Mouse (Mus musculus) kidney, postnatal 14 days (tissue): ENCODE measurements around the gene Bphl.

ENCODE experiments used
- DNase-seq: peaks from one replicate; pipeline ENCODE4 v3.0.0; 2022; ENCODE audit warnings: mixed read lengths

Bphl gene

DNA sequence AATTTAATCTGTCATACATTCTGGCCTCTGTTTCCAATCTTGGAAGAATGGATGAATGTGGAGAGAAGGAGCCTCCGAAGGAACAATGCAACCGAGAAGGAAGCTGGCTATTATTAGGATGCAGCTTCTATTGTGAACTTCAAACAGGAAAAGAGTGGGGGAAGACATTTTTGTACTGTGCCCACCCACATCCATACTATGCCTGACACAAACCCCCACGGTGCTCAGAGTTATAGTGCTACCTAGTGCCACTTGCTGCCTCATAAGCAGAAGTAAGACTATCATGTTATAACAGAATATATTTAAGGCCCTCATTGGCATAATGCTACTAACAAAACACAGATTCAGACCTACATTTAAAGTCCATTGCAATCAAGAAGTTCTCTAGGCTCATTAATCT lies 52.0 kb downstream of the Bphl start:
- no peak for DNase-seq

DNA sequence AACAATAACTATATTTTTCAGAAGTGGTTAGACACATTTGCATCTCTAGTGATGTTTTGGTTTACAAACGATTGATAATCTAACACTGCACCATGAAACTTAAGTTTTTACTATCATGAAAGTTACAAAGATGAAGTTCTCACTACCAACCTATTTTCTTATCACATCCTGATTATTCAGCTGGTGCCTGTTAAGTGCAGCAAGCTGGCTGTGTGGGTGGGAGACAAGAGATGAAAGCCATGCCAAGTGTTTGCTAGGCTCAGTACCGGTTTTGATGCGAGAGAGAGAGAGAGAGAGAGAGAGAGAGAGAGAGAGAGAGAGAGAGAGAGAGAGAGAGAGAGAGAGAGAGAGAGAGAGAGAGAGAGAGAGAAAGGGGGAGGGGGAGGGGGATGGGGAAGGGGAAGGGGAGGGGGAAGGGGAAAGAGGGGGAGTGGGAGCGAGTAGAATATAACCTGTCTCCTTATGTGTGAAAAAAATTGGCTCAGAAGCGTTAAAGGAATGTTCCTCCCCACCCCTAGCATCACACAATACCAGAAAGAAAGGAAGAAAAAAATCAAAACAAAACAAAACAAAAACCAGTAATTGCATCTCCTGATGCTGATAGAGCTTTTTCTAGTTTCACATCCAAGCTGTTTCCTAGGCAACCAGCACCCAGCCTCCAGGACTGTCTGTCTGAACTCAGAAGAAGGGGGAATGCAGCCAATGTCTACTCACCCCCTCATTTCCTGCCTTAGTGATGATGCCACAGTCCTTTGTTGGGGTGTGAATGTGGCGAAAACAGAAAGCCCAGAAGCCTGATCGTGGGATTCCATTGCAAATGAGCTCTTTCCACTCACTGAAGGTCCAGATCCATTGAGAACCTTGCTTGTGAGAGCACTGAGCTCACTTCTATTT lies 58.4 kb downstream of the Bphl start:
- peak; percentile 20 for DNase-seq

DNA sequence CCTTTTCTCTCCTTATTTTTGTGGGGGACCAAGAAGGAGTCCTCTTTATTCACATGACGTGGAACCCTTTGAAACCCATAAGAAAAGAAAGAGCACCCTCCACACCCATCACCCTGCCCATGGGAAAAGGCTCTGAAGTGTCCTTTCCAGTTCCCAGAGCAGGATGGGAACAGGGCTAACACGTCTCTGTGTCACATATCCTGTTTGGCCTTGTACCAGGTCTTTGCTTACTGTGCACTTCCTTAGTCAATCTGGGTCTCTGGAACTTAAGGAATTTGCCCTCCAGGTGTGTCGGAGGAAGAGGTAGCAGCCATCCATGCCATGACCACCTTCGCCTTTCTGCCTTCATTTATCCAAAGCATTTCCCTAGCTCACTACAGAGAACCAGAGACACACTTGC lies 59.1 kb downstream of the Bphl start:
- DNase-seq = peak; percentile 41

DNA sequence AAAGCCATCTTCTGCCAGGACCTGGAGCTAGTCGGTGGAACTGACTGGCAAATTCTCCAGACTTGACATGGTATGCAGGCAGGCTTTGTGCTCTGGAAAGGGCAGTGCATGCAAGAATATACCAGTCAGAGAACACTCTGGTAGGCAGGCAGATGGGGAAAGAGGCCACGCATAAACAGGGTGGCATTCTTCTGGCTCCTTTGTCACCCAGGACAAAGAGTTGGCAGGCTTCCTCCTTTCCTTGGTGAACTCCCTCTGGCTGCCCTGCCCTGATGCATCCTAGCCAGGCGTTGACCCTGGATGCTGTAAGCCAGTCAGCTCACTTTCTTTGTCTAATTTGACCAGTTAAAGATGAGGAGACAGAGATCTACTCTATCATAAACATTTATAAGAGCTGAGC lies 59.7 kb downstream of the Bphl start:
- DNase-seq = no peak

- no peak for DNase-seq
Measured at GRCm38 (mm10) chr13:34100733-34101132, 63.3 kb downstream of the Bphl start.

DNA sequence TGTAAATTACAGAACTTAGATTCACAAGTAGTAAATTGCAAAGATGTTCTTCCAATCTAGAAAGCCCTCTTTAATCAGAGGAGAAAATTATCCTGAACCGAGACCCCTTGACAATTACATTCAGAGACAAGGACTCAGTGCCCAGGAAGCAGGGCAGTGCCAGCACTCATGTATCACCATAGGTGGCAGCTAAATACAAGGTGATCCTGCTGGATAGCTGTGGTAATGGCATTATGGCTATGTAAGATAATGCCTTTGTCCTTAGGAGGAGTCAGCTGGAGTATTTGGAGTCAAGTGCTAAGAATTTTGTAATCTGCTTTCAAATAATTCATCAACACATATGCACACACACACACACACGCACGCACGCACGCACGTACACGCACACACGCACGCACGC lies 63.9 kb downstream of the Bphl start:
- DNase-seq = no peak

- DNase-seq = no peak
Measured at GRCm38 (mm10) chr13:34101908-34102307, 64.5 kb downstream of the Bphl start.

DNA sequence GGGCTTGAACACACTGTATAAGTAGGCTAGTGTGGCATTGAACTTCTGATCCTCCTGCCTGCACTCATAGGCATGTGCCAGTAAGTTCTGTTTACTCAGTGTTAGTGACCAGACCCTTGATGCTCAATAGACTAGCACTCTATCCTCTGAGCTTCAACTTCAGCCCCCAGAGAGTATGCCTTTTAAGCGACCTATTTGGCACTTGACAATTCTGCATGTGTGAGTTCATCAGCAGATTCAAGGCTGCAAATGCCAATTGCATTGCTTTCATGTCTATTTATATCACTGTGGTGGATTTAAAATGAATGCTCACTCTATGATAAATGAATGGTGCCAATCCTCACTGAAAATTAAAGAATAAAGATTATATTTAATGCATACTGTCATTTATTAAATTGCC lies 68.0 kb downstream of the Bphl start:
- no peak for DNase-seq

DNA sequence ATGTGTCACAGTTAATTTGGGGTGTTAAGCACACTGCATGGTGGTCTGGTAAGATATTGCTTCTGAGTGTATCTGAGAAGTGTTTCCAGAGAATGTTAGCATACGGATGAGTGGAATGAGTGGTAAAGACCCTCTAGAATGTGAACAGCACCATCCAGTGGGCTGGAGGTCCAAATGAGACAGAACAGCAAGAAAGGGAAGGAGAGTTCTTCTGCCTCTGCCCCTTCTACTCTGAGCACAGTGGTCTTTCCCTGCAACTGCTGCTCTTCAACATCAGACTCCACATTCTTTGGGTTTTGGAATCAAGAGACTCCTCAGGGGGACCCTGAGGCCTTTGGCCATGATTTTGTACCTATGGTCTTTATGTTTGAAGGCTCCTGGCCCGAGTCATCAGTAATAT lies 68.9 kb downstream of the Bphl start:
- no peak for DNase-seq

DNA sequence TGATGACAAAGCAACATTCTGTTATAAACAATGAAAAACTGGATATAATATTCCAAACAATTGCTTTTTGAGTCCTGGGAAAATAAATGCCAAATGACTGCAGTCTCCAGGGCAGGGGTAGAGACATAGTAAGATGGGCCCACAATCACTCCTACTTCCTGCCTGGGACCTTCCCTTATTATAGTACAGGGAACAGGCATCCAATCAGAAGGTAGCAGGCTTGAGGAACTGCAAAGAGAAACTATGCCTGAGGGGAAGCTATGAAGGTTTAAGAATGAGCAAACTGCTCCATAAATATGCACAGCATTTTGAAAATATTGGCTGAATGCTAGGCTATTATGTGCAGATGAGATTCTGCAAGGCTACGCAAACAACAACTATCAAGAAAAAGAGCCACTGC lies 69.6 kb downstream of the Bphl start:
- no peak for DNase-seq

DNA sequence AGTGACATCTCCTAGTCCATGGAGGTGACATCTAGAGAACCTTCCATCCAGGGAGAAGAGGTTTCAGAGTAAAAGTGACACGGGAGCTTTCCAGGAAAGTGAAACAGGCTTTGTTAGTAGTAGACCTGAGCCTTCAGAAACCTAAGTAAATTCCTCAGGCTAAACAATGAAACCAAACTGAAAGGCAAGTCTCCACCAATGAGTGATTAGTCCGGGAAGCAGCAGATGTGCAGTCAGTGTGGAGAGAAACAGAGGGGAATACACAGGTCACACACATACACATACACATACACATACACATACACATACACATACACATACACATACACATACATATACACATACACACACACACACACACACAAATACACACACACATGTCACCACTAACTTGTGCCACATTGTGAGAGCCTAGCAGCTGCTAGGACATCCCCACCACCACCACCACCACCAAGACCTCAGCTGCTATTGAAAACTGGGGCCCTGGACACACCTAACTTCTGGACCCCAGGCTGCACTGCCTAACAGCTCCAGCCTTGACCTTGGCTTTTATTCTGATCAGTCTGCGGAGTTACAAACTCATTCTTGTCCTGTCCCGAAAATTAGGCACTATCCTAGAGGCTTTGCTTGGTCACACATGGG lies 71.8 kb downstream of the Bphl start:
- DNase-seq = no peak

- peak; percentile 70 for DNase-seq
Measured at GRCm38 (mm10) chr13:34109677-34110058, 72.3 kb downstream of the Bphl start.

DNA sequence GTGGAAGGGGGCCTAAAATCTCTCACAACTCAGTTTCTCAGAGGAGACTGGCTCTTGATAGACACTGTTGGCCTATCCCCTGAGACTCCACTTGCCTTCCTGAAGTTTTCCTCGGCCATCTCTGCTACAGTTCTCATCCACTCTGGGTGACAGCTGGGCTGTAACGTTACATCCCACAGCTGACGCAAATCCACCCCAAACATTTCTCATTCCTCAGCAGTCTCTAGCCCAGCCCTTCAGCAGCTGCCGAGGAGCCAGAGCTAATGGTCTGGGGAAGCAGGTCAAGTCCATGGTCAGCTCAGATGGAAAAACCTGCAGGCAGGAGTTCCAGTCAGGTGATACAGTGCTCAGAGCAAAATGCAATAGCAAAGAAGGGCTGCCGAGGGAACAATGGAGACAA lies 73.6 kb downstream of the Bphl start:
- peak; percentile 44 for DNase-seq

GRCm38 (mm10) chr13:34111878-34112277 lies 74.5 kb downstream of the Bphl start:
- DNase-seq = no peak

GRCm38 (mm10) chr13:34112369-34113081 lies 75.1 kb downstream of the Bphl start:
- peak; percentile 19 for DNase-seq

DNA sequence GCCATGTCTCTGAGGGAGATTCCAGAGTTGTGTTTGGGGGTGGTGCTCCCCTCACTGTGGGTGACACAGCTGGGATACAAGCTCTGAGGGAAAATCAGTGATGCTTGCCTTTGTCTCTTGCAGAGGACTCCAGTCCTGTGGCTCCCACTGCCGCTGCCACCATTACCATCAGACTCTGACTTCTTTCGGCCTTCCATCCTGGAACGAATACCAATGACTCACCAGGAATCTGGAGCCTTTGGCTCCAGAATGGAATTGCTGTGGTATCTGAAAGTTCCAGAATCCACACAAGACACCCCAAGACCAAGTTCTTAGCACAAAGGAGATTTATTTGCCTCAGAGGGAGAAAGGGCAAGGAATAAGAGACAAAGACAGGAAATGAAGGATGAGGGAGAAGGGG lies 75.7 kb downstream of the Bphl start:
- no peak for DNase-seq

GRCm38 (mm10) chr13:34114654-34115053 lies 77.3 kb downstream of the Bphl start:
- DNase-seq = no peak

DNA sequence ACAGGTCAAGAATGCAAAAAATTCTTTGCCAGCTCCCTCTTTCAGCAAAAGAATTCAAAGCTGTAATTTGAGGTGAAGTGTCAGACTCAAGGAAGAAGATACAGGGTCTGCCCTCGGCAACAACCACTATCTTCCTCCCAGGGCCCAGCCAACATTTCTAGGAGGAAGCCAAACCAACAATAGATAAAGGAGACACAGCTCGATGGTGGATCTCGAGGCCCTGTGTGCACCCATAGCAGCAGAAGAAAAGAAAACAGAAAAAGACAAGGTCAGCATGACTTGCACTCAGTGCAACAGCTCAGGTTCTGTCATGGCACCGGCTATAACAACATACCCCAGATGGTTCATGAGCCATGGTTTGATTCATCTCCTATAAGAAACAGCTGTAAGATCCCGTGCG lies 79.1 kb downstream of the Bphl start:
- no peak for DNase-seq

- no peak for DNase-seq
Measured at GRCm38 (mm10) chr13:34118816-34119215, 81.4 kb downstream of the Bphl start.

GRCm38 (mm10) chr13:34119406-34119805 lies 82.0 kb downstream of the Bphl start:
- DNase-seq = no peak

GRCm38 (mm10) chr13:34120536-34120935 lies 83.1 kb downstream of the Bphl start:
- DNase-seq = no peak
